Mouse (Mus musculus) bone marrow macrophage, adult 2 months (primary cell): ENCODE data around the gene Slc8a3. TPM values are rescaled to one million over a fixed set of nuclear protein-coding genes. Genes with fewer than 3 reads are reported as not detected.

Source experiments
- H3K27ac ChIP-seq: 2 replicates; pipeline ENCODE4 v1.5.1; 2012; ENCODE audit warnings: low read depth, low read length; ENCODE audit not compliant: insufficient read depth
- H3K4me1 ChIP-seq: 2 replicates; pipeline ENCODE4 v1.6.1; 2012; ENCODE audit warnings: low read length; ENCODE audit not compliant: control insufficient read depth, insufficient read depth
- H3K4me3 ChIP-seq: 2 replicates; pipeline ENCODE4 v1.5.1; 2012; ENCODE audit warnings: mild to moderate bottlenecking, low read length, moderate library complexity; ENCODE audit not compliant: insufficient read depth
- CTCF ChIP-seq: IDR thresholded peaks from 2 replicates; pipeline ENCODE4 v1.5.1; 2012; ENCODE audit warnings: low read depth, mild to moderate bottlenecking, low read length, moderate library complexity
- POLR2A ChIP-seq: IDR thresholded peaks from 2 replicates; pipeline ENCODE4 v1.6.1; 2012; ENCODE audit warnings: mild to moderate bottlenecking, low read depth, low read length, borderline replicate concordance
- polyA plus RNA-seq: library from polyadenylated mRNA; stranded (reverse); fragments of >200 nt; gene quantifications from 2 replicates; pipeline ENCODE4 v1.2.4, GENCODE M21; 2012; ENCODE audit not compliant: missing spikeins, insufficient read depth, insufficient read length

Slc8a3 gene
- polyA plus RNA-seq, 1 experiment: not detected

- Histone ChIP-seq H3K4me1 (no peaks in the 10 kb centered on the region), H3K27ac (no peak overlapping the region), H3K4me3 (no peak overlapping the region)
- no peak for TF ChIP-seq CTCF
- TF ChIP-seq POLR2A: no peak
These were observed 29.4 kb downstream of the Slc8a3 start for GRCm38 (mm10) chr12:81303626-81304025.

DNA sequence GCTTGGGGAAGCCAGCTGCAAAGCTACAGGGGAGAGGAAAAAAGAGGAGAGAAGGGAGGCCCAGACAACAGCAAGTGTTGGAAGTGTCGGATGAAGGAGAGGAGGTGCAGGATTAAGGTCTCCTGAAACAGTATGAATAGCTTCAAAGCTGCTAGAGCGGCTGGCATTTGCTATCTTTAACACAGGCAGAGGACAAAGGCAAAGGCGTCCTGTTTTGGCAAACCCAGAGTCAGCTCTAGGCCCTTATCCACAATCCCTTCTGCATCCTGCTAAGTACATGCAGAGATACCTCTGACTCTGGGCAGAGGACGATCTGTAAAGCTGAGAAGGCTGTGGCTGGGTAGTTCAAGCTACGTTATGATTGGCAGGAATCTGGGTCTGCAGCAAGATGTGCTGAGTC is 38.4 kb downstream of the Slc8a3 start:
- TF ChIP-seq CTCF: no peak
- TF ChIP-seq POLR2A: no peak
- no peaks in the 10 kb centered on the region for H3K4me1 ChIP-seq
- H3K4me3 ChIP-seq: no peak overlapping the region
- no peak overlapping the region for H3K27ac ChIP-seq

DNA sequence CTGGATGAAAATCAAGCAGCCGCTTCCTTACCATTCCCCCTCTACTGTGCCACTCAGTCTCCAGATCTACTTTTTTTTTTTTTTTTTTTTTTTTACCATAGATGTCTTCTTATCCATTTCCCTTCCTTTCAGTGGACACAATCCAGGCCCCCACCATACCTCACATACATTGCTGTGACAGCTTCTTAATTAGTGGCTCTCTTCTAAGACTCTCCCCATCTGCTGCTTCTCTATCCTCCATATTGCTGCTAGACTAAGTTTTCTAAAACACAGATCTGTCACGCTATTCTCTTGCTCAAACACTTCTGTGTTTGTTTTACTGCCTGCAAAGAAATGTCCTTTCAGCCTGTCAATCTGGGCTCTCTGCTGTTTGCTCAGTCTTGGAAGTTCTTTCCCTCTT is 54.9 kb downstream of the Slc8a3 start:
- no peak for TF ChIP-seq POLR2A
- TF ChIP-seq CTCF: no peak
- Histone ChIP-seq H3K4me1 (no peaks in the 10 kb centered on the region), H3K4me3 (no peak overlapping the region), H3K27ac (no peak overlapping the region)

GRCm38 (mm10) chr12:81274616-81275015 is 58.4 kb downstream of the Slc8a3 start:
- Histone ChIP-seq H3K27ac (no peak overlapping the region), H3K4me1 (no peaks in the 10 kb centered on the region), H3K4me3 (no peak overlapping the region)
- TF ChIP-seq POLR2A (no peak), CTCF (no peak)

DNA sequence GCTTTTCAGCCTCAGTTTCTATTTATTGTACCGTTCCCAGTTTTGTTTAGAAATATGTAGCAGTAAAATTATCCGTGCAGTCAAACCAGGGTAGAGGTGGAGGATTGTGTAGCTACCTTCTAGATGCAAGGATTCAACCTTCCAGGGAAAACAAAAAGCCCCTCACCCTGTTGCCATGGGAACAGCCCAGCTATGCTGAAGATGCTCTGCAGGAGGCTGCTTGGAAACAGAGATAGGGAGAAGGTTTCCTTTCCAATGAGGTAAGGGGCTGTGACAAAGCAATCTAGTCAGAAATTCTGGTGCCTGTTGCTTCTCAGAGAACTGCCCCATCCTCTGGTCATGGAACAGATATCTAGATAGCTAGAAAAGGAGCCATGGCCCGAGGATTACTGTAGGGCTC is 59.6 kb downstream of the Slc8a3 start:
- Histone ChIP-seq H3K4me1 (no peaks in the 10 kb centered on the region), H3K27ac (no peak overlapping the region), H3K4me3 (no peak overlapping the region)
- no peak for TF ChIP-seq POLR2A
- no peak for TF ChIP-seq CTCF

- Histone ChIP-seq H3K4me3 (no peak overlapping the region), H3K27ac (no peak overlapping the region)
- no peak for TF ChIP-seq POLR2A
- TF ChIP-seq CTCF: no peak
These were observed 63.7 kb downstream of the Slc8a3 start for GRCm38 (mm10) chr12:81269246-81269645.

DNA sequence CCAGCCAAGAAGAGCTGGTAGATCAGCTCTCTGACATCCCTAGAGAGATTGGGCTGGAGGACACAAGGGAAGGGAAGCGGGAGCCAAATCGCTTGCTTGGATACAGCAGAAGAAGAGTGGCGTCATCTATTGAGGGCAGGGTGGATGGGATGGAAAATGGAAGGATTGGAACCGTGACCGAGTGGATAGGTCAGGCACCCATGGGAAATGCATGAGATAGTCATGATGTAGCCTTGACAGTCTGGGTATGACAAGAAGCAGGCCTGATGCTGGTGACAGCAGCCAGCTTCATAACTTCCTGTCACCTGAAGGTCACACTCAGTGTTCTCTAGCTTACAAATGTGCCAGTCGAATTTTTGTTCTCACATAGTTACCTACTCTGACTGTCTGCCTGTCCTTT is 70.2 kb downstream of the Slc8a3 start:
- H3K4me3 ChIP-seq: no peak overlapping the region
- TF ChIP-seq CTCF (no peak), POLR2A (no peak)
- H3K27ac ChIP-seq: no peak overlapping the region
- no peaks in the 10 kb centered on the region for H3K4me1 ChIP-seq

More at GRCm38 (mm10) chr12:81269246-81269645, 63.7 kb downstream of the Slc8a3 start:
- no peaks in the 10 kb centered on the region for H3K4me1 ChIP-seq

DNA sequence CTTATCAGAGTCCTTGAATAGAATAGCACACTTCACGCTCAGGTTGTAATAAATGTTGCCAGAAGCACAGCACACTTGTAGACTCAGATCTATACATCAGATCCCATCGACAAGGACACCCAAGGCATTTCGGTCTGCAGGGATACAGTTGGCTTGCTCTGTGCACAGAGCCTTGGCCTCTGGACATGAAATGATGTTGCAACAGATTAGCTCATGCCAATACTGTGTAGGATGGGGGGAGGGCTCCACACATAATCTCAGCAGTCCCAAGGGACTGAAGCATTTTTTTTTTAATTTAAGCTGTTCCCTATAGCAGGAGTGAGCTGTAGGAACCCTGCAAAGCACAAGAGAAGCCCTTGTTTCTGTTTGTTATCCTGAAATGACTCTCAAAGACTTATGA is 74.8 kb downstream of the Slc8a3 start:
- H3K4me3 ChIP-seq: no peak overlapping the region
- TF ChIP-seq POLR2A (no peak), CTCF (no peak)
- no peak overlapping the region for H3K27ac ChIP-seq
- H3K4me1 ChIP-seq: no peaks in the 10 kb centered on the region

GRCm38 (mm10) chr12:81245411-81245810 is 87.6 kb downstream of the Slc8a3 start:
- H3K4me3 ChIP-seq: no peak overlapping the region
- H3K27ac ChIP-seq: no peak overlapping the region
- H3K4me1 ChIP-seq: no peaks in the 10 kb centered on the region
- TF ChIP-seq CTCF: no peak
- no peak for TF ChIP-seq POLR2A

DNA sequence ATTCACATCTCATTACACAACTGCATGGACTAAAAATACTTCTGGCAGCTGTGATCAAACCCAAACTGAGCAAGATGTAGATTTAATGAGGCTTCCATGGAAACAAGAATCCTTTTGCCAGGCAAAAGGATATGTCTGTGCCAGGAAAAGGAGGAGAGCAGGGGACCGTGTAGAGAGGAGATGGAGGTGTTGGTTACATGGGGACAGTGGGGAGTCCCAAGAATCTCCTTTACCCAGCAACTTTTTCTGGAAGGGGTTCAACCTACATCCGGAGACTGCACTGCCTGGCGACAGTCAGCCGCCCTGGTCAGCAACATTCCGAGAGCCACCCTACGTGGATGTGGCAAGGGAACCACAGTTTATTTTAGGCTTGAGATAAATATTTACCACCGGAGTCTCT is 88.0 kb downstream of the Slc8a3 start:
- no peak for TF ChIP-seq POLR2A
- no peak for TF ChIP-seq CTCF
- Histone ChIP-seq H3K27ac (no peak overlapping the region), H3K4me3 (no peak overlapping the region), H3K4me1 (no peaks in the 10 kb centered on the region)

DNA sequence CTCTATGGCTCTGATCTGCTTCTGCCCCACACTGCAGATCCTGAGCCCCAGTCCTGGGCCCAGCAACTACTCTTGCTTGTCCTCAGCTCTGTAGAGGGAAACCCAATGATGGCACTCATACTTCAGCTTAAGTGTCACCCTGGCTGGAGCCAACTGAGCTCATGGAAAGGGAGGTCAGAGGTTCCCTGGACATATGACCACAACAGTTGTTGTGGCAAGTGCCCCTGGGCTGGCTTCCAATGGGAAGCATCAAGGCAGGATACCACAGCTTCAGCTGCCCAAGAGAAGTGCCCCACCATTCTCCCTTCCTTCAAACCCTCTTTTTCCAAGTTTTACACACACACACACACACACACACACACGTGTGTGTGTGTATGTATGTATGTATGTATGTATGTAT is 88.5 kb downstream of the Slc8a3 start:
- Histone ChIP-seq H3K4me3 (no peak overlapping the region), H3K27ac (no peak overlapping the region), H3K4me1 (no peaks in the 10 kb centered on the region)
- TF ChIP-seq POLR2A: no peak
- no peak for TF ChIP-seq CTCF
